Mouse (Mus musculus) urinary bladder, postnatal 25 days (tissue): ENCODE measurements around the gene Psmb1.
"Not testable (repeated sequence)": the region's sequence is repeated elsewhere in the genome, so short reads cannot be mapped to it uniquely, and the experiment has no call there.

Experiments
- DNase-seq: peaks from one replicate; pipeline ENCODE4 v3.0.0; 2022; ENCODE audit warnings: low spot score

Gene Psmb1

DNA sequence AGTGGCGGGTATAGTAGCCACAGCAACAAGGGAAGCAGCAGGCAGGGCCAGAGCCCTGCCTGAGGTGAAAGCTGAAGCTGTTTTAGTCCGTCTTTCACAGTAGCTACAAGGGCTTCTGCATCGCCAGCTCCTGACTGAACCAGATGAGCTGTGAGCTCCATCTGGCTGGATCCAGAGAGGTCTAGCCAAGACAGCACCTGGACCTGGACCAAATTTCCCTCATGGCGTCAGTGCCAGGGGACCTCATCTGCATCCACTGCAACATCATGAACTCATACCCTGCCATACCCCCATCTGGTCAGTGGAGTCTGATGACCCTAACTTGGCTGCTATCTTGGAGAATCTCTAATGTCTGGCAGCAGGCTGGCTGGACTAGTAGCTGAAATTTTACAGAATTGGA is 39.8 kb downstream of the Psmb1 start:
- no peak for DNase-seq

DNA sequence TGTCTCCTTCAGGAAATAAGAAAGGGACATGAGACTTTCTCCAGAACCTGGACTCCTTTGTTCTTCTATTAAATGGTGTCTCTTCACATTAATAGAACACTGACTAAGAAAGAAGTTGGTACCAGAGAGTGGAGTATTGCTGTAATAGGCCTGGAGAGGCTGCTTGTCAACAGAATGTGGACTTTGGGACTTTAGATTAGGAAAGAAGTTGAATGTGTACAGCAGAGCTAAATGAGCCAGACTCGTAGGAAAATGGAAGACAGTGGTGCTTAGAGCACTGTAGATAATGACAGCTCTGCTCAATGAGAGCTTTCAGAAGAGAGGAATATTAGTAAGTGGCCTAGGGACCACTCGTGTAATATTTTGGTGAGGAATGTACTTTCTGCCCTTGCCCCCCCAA is 43.0 kb downstream of the Psmb1 start:
- DNase-seq, result no peak

DNA sequence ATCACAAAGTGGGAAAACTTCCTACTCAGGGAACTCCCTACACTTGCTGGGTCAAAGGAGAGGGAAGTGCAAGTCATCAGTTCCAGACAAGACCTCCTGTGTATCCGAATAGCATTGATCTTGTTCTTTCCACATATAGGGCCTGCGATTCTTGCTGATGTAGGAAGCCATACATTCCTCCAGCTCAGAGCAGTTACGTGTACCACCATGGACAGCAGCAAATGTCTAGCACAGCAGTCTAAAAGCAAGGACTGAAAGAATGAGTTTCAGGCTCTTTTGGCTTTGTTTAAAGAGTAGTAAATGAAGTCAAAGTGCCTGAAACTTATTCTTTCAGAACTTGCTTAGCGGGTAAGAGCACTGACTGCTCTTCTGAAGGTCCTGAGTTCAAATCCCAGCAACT is 44.3 kb downstream of the Psmb1 start:
- DNase-seq, result no peak

DNA sequence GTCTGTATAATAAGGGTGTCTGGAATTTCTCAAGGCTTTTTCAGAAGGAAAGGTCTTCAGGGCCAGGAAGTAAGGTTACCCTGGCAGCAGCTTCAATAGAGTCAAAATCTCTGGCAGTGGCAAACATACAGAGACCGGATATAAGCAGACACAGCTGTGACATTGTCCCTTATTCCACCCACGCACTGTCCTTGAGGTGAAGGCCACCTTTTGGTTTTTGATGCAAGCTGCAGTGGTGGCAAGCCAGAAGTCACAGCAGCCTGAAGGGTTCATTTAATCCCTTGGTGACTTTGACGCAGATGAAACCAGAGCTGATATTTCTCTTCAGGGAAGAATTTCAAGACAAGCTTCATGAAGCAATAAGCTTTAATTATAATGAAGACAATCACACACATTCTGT is 49.9 kb downstream of the Psmb1 start:
- no peak for DNase-seq

DNA sequence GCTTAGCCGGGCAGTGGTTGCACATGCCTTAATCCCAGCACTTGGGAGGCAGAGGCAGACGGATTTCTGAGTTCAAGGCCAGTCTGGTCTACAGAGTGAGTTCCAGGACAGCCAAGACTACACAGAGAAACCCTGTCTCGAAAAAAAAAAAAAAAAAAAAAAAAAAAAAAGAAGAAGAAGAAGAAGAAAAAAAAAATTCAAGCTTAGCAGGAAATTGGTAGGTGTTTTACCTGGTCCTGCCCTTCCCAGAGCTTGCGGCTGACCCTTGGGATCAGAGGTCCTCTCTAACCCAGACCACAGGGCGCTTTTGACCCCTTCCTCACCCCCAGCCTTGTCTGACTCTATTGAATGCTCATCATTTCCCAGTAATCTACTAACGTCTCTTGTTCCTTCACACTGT is 50.4 kb downstream of the Psmb1 start:
- DNase-seq, result not testable (repeated sequence)

DNA sequence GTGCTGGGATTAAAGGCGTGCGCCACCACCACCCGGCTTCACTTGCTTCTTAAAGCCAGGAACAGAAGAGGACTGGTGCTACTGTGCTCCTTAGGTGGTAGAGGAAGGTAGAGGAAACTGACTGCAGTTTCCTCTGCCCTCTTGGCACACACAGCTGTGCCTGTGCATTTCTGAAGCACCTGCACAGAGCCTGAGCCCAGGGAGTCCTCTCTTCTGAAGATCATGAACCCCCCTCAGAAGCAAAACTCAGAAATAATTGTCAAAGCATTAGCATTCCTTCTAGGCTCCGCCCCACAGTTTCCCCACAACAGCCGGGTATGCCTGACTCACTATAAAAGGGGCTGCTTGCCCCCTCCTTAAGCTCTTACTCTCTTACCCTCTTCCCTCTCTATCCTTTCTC is 51.7 kb downstream of the Psmb1 start:
- DNase-seq, result no peak

DNA sequence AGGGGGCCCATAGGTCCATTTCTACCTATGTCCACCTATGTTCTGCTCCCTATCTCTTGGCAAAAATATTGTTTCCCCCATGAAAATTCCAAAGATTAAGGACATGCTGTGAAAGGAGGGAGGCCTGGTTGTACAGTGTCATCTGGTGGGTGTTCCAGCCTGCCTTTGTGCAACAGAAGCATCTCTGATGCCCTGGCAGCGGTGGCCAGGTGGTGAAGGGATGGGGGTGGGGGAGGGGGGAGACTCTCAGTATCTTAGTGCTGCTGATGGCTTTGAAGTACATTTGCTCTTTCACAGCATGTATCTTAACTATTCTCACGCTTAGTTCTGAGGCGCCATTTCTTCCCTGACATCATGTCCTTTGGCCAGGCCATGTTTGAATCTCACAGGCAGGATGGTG is 54.1 kb downstream of the Psmb1 start:
- no peak for DNase-seq

DNA sequence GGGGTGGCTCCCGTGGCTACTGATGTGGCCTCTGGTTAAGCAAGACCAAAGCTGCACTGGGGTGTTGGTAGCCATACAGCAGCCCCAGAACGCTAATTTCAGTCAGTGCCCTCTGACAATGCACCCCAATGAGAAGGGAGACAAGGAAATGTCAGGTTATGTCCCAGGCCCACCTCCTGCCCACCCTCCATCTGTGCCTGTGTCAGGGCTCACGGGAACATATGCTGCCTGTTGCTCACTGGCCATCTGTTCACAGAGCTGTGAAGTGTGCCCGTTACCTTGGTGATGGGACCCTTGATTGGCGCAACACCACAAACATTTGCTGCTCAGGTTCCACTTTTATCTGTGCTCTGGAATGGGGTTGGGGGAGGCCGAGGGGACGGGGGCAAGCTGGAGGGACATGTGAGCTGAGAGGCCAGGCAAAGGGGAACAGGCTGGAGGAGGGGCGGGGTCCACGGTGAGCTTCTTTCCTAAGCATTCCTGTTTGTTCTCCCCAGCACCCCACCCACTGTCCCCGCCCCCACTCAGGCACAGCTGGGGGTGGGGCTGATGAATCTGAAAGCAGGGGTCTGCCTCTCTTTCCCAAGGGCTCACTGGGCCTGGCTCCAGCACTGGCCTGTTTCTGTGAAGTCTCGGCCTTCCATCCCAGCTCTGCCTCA is 59.0 kb downstream of the Psmb1 start:
- DNase-seq, result no peak

DNA sequence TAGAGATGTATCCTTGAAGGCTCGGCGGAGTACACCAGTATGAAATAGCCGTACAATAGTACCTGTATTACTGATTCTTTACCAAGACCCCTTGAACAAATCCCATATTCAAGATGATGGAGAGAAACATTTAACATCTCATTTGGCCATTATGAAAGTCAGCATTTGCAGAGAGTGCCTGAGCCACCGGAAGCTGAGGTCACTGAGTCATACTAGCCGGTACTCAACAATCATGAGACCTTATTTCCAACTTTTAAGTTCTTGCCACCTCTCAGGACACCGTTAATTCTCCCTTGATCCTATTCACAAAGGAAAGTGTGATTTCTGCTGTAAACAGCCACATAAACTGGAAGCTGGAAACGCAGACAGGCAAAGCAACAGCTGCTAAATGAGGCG is 59.5 kb downstream of the Psmb1 start:
- DNase-seq, result no peak

DNA sequence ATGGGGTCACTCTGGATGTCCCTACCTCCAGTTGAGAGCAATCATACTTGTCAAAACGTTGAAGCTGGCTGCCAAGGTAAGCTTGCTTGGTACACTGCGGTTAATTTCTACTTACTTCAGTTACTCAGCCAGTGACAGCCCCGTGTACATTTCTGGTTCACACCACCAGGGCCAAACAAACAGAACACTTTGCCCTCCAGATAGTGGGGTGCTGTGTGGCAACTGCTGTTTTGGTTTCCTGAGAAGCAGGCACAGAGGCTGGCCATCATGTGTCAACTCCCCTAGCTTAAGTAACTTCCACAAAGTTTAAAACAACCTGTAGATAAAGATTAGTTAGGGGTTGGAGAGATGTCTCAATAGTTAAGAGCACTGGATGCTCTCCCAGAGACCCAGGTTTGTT is 64.8 kb downstream of the Psmb1 start:
- no peak for DNase-seq

DNA sequence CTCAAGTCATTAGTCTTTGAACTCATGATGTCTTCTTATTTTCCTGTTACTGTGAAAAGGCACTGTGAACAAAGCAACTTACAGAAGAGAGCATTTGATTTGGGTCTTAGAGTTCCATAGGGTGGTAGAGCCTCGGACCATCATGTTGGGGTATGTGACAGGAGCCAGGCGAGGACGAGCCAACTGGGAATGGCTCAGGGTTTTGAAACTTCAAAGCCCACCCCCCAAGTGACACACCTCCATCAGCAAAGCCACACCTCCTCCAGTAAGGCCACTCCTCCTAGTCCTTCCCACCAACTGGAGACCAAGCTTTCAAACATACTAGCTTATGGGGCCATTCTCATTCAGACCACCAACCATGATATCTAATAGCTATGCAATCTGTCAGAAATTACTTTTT is 67.5 kb downstream of the Psmb1 start:
- no peak for DNase-seq

DNA sequence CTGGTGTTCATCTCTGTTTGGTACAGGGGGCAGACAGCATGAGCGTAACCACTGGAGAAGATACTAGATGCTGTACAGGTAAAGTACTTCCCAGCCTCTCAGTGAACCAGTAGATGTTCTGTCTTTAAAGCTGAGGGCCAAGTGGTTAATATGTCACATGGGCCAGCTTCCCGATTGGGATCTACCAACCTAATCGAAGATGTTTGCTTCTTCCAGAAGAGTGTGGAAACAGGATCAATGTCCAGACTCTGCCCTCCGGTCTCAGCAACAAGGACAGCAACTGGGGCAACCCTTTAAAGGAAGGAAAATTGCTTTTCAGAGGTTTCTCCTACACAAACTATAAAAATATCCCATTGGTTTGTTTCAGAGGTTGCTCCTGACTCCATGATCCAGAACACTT is 68.0 kb downstream of the Psmb1 start:
- DNase-seq, result no peak

DNA sequence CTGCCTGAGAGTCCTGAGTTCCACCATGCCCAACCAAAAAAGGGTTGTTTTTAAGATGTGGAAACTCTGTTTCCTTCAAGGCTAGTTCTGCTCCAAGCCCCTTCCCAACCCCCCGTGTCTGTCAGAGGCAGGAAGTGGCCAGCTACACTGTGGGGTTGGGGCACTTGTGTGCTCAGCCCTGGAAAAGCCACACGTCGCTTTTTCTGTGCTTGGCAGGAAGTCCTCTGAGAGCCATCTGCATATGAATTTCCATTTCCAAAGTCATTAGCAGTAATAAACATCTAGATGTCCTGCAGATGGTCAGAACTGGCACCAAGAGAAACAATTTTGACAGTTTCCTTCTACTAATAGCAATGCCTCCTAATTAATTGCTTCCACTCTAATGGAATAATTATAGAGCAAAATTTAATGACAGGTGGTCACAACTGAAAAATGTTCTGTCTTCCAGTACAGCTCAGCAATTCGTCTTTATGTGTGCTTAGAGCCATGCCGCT is 68.5 kb downstream of the Psmb1 start:
- no peak for DNase-seq

DNA sequence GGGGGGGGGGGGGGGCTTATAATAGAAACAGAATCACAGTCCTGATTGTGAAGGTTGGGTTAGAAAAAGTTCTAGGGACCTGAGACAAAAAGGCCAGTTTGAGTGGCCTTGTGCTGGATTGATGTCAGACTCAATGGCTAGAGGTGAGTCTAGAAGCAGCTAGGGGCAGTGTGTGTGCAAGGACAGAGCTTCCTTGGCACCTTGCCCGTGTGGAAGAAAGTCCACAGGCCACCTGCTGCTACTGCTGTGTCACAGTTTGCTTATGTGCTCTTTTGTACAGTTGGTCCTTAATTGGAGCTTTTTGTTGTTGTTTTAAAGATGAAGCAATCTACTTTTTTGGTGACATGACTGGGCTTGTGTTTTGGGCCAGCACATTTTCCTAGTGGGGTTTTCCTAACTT is 69.6 kb downstream of the Psmb1 start:
- DNase-seq, result no peak

DNA sequence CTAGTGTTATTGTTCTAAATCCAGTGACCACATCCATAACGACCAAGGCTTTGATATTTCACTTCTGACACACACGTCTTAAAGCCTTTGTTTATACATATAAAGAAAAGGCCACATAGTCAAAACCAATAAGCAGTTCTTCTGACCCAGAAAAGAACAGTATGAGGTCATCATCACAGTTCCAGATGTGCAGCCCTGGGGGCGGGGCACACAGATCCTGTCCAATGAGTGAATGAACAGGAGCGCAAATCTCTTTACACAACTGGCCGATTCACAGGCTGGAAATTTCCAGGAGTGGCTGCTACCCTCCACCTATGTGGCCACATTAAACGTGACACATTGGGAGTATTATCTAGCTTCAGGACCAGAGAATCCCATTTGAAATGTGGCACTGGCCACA is 70.1 kb downstream of the Psmb1 start:
- no peak for DNase-seq

DNA sequence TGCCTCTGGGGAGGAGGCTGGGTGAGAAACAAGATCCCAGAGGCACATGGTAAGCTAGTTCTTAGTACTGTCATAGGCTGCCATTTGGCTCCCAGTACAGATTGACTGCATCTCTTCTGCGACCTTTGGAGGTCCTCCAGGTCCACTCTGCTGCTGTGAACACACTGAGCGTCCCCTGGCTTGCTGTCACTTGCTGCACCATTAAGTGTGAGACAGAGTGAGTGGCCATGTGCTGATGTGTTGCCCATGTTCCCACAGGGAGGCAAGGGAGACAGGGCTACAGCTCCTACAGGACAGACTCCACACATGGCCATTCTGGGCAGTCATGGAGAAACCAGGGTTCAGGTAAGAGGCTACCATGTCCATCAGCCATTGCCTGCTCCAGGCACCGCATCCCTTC is 73.6 kb downstream of the Psmb1 start:
- no peak for DNase-seq
